Mouse (Mus musculus) liver, embryonic 11.5 days (tissue): ENCODE data around the gene Nek8. TPM values are rescaled to one million over a fixed set of nuclear protein-coding genes. Genes with fewer than 3 reads are reported as not detected.
"Not testable (repeated sequence)": the region's sequence is repeated elsewhere in the genome, so short reads cannot be mapped to it uniquely, and the experiment has no call there.

Experiments
- ATAC-seq: fragments of 200-750 bp; cut with Nextera tagmentation; replicated peaks from 2 replicates; pipeline ENCODE4 v1.8.0; 2017; ENCODE audit warnings: moderate number of reproducible peaks, mild to moderate bottlenecking, moderate TSS enrichment, moderate library complexity; ENCODE audit not compliant: low FRiP score
- DNase-seq: peaks from one replicate; pipeline ENCODE4 v3.0.0-alpha.2; 2017; ENCODE audit warnings: low spot score
- H3K27ac ChIP-seq: fragments of 300-500 bp; sonication (generic); 2 replicates; pipeline ENCODE4 v1.5.1; 2014; ENCODE audit warnings: mild to moderate bottlenecking, low read depth, low read length, control low read depth
- H3K27me3 ChIP-seq: fragments of 300-500 bp; sonication (generic); replicated peaks from 2 replicates; pipeline ENCODE4 v1.6.1; 2014; ENCODE audit warnings: low read length, mixed read lengths; ENCODE audit not compliant: control insufficient read depth, insufficient read depth
- H3K36me3 ChIP-seq: fragments of 300-500 bp; sonication (generic); 2 replicates; pipeline ENCODE4 v1.6.1; 2014; ENCODE audit warnings: mild to moderate bottlenecking, low read length, moderate library complexity, mixed read lengths; ENCODE audit not compliant: control insufficient read depth, insufficient read depth
- H3K4me1 ChIP-seq: fragments of 300-500 bp; sonication (generic); replicated peaks from 2 replicates; pipeline ENCODE4 v1.6.1; 2014; ENCODE audit warnings: low read length, mixed read lengths; ENCODE audit not compliant: control insufficient read depth, insufficient read depth
- H3K4me2 ChIP-seq: fragments of 300-500 bp; sonication (generic); 2 replicates; pipeline ENCODE4 v1.6.1; 2014; ENCODE audit warnings: mild to moderate bottlenecking, control low read depth, moderate library complexity
- H3K4me3 ChIP-seq: fragments of 300-500 bp; sonication (generic); 2 replicates; pipeline ENCODE4 v1.5.1; 2014; ENCODE audit warnings: low read depth, low read length, control low read depth
- H3K9ac ChIP-seq: fragments of 300-500 bp; sonication (generic); 2 replicates; pipeline ENCODE4 v1.6.1; 2014; ENCODE audit warnings: low read depth, low read length, control low read depth
- H3K9me3 ChIP-seq: fragments of 300-500 bp; sonication (generic); 2 replicates; pipeline ENCODE4 v1.6.1; 2016; ENCODE audit warnings: low read length, inconsistent platforms, mixed read lengths; ENCODE audit not compliant: control insufficient read depth
- WGBS: fragments of 180-500 bp; shearing (Covaris S2); extraction: QIAGEN DNeasy Blood & Tissue Kit; methylation state at CpG from one replicate; pipeline ENCODE4 v1.1.7; 2014; 5-methylcytosine and 5-hydroxymethylcytosine counted together
- polyA plus RNA-seq: library from polyadenylated mRNA; unstranded; fragments of >200 nt; fragmentation: Nextera tagmentation; extraction: Ambion mirVana; gene quantifications from 2 replicates; pipeline ENCODE4 v1.2.1, GENCODE M21; 2014

Nek8 gene
- polyA plus RNA-seq, 1 experiment from 2014 or later = 14.3 TPM

DNA sequence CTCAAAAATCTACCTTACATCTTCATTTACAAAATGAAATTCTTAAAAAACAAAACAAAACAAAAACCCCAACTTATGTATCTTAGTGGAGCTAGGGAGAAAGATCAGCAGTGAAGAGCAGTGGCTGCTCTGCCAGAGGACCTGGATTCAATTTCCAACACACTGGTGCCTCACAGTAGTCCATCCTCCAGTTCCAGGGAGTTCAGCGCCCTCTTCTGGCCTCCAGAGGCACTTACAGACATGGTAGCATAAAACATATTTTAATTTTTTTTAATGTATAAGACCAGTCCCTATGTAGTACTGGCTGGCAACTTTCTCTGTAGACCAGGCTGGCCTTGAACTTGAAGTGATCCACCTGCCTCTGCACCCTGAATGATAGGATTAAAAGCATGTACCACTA, 25.3 kb downstream of the Nek8 start:
- Histone ChIP-seq H3K9ac (no peak overlapping the region), H3K27me3 (no peaks in the 10 kb centered on the region), H3K4me3 (no peak overlapping the region), H3K4me1 (no peaks in the 10 kb centered on the region), H3K4me2 (no peak overlapping the region), H3K27ac (no peak overlapping the region), H3K36me3 (peaks cover 41% of the 10 kb centered on the region), H3K9me3 (no peaks in the 10 kb centered on the region)
- DNase-seq = no peak
- WGBS = 29% methylated on average over 1 of the region's 1 CpGs
- ATAC-seq = no peak

DNA sequence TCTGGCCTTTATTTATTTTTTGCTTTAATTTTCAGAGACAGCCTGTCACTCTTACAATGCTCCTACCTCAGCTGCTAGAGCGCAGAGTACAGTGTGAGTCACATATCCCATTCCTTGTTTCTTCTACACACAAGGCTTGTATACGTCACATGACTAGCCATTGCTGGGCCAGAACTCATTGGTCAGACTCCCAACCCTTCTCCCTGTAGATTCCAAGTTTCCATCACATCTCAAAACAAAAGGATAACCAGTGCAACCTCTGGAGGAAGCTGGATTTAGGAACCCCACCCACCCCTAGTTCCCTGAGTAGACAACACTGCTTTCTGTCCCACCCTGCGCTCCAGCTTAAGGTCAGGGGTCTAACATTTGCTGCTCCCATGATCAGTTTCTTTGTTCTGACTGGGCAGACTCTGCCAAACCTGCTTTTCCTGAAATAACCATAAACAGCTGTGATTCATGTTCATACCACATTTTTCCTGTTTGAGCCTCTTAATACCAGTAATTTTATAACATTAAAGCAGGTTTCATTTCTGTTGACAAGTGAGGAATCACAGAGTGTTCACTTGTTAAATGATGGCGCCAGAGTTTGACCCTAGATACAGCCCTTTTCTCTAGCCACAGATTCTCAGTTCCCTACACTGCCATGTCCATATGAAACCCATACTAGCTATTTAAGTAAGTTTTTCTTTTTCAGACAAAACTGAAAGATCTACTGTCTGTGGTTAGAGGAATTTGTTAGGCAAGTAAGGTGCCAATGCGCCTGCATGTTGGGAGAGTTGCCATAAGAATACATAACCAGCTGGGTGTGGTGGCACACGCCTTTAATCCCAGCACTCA, 29.6 kb downstream of the Nek8 start:
- Histone ChIP-seq H3K4me2 (no peak overlapping the region), H3K9me3 (no peaks in the 10 kb centered on the region), H3K4me3 (no peak overlapping the region), H3K27me3 (no peaks in the 10 kb centered on the region), H3K4me1 (no peaks in the 10 kb centered on the region), H3K36me3 (peaks cover 16% of the 10 kb centered on the region), H3K27ac (no peak overlapping the region), H3K9ac (no peak overlapping the region)
- ATAC-seq (no peak), DNase-seq (no peak)
- WGBS = 92% methylated on average over 6 of the region's 6 CpGs

DNA sequence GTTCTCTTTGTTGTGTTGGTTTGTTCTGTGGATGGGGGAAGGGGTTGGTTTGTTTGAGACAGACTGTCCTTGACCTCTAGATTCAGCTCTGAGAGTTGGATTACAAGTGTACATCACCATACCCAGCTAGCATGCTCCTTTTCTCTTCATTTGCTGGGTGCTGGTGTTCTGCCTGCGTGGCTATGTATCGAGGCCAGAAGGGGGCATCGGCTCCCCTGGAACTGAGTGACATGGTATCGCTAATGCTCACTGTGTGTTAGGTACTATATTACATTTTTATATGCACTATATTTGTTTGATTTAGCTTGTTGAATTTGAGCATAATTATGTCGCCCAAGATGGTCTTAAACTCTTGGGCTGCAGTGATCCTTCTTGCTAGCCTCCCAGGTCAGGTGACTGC, 30.3 kb downstream of the Nek8 start:
- H3K9ac ChIP-seq = no peak overlapping the region
- no peak overlapping the region for H3K27ac ChIP-seq
- peaks cover 15% of the 10 kb centered on the region for H3K36me3 ChIP-seq
- H3K9me3 ChIP-seq = no peaks in the 10 kb centered on the region
- WGBS = 83% methylated on average over 5 of the region's 5 CpGs
- no peak for ATAC-seq
- no peak for DNase-seq
- no peak overlapping the region for H3K4me2 ChIP-seq
- peaks cover 6% of the 10 kb centered on the region for H3K4me1 ChIP-seq
- H3K4me3 ChIP-seq = no peak overlapping the region
- H3K27me3 ChIP-seq = no peaks in the 10 kb centered on the region

DNA sequence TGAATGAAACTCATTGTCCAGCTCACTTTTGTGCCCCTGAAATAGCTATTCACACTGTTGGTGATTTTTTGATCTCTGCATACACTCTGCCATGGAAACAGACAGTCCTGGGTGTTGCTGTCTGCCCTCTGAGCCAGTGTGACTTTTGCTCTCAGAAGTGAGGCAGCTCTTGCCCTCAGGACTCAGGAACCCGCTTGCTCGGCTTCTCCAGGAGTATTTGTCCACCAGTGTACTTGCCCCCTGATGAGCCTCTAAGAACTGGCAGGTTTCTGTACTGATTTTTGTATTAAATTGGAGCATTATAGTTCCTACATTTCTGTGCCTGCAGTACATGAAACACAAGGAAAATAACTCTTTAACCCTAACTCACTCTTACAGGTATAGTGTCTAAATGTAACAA, 33.0 kb downstream of the Nek8 start:
- H3K36me3 ChIP-seq = peaks cover 5% of the 10 kb centered on the region; the same call in 1 of the 2 replicates
- H3K9ac ChIP-seq = no peak overlapping the region
- no peaks in the 10 kb centered on the region for H3K27me3 ChIP-seq
- no peaks in the 10 kb centered on the region for H3K9me3 ChIP-seq
- no peak for DNase-seq
- ATAC-seq = no peak
- peaks cover 18% of the 10 kb centered on the region for H3K4me1 ChIP-seq
- no peak overlapping the region for H3K4me2 ChIP-seq
- WGBS = 94% methylated on average over 2 of the region's 2 CpGs
- no peak overlapping the region for H3K4me3 ChIP-seq
- H3K27ac ChIP-seq = no peak overlapping the region

DNA sequence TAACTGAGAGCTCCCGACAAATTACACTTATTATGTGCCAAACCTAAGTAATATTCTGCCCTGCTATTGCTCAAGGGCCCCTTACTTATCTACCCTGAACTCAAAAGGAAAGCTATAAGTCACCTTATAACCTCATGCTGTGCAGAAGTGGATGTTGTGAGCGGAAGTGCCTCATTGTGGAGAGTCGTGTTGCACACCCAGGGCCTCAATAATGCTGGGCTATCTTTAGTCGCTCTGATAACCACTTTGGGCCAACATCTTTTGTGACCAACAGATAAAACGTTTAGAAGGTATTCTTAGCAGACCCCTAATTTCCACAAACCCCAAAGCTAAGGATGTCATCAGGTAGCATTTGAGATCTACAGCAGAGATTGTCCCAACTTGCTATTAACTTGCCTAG, 35.8 kb downstream of the Nek8 start:
- Histone ChIP-seq H3K27me3 (no peaks in the 10 kb centered on the region), H3K27ac (peak overlapping the region; percentile 13; the same call in 1 of the 2 replicates), H3K9me3 (no peaks in the 10 kb centered on the region), H3K36me3 (0 out of 2 replicates have a peak, but pooled peaks cover 2% of the 10 kb centered on the region), H3K9ac (no peak overlapping the region), H3K4me3 (no peak overlapping the region), H3K4me1 (peaks cover 29% of the 10 kb centered on the region), H3K4me2 (peak overlapping the region; percentile 16; the same call in 1 of the 2 replicates)
- peak; percentile 54; the same call in 1 of the 2 replicates for ATAC-seq
- 48% methylated on average over 5 of the region's 5 CpGs for WGBS
- no peak for DNase-seq

DNA sequence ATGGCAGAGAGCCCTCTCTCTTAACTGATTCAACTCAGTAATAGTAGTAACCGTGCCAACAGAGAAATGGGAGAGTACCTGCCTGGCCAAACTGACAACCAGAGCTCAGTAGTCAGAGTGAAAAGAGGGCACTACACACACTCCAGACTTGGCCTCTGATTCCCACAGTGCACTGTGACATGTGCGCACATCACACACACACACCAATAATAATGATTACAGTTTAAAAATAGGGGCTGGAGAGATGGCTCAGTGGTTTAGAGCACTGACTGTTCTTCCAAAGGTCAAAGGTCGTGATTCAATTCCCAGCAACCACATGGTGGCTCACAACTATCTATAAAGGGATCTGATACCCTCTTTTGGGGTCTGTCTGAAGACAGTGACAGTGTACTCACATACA, 38.5 kb downstream of the Nek8 start:
- DNase-seq = no peak
- Histone ChIP-seq H3K4me2 (no peak overlapping the region), H3K36me3 (no peaks in the 10 kb centered on the region), H3K4me3 (no peak overlapping the region), H3K27ac (no peak overlapping the region), H3K9me3 (no peaks in the 10 kb centered on the region), H3K27me3 (no peaks in the 10 kb centered on the region), H3K4me1 (peaks cover 44% of the 10 kb centered on the region), H3K9ac (no peak overlapping the region)
- no peak for ATAC-seq
- 85% methylated on average over 3 of the region's 3 CpGs for WGBS

DNA sequence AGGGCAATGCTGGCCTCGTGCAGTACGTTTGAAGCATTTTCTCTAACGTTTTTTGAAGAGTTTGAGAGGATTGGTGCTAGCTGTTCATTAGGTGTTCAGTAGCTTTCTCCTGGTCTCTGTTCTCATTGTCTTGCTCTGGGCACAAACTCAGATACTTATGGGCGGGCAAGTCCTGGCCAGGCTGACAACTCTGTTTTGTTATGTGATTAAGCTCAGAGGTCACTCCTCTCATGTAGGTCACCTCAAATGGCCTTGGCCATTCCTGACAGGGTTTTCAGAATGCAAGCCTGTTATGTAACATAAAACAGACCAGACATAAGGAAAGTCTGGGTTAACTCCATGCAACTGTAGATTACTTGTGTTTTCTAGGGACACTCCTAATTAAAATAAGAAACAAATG, 38.9 kb downstream of the Nek8 start:
- WGBS = 83% methylated on average over 4 of the region's 4 CpGs
- DNase-seq (no peak), ATAC-seq (no peak)
- Histone ChIP-seq H3K4me3 (no peak overlapping the region), H3K36me3 (no peaks in the 10 kb centered on the region), H3K4me2 (no peak overlapping the region), H3K9ac (no peak overlapping the region), H3K27ac (no peak overlapping the region), H3K27me3 (no peaks in the 10 kb centered on the region), H3K9me3 (no peaks in the 10 kb centered on the region), H3K4me1 (peaks cover 48% of the 10 kb centered on the region)

DNA sequence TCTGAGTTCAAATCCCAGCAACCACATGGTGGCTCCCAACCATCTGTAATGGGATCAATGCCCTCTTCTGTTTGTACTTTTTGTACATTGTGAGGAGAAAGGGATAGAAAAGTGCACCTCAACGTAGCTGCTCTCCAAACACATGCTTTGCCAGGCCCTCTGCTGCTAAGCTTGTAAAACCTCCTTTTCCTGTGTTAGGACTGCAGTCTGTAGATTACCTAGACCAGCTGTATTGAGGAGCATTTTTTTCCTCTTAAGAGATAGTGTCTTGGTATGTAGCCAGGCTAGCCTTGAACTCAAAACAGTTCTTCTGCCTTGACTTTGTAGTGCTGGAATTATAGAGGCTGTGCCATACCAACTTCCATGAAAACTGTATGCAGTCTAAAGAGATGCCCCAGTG, 40.3 kb downstream of the Nek8 start:
- no peak overlapping the region for H3K9ac ChIP-seq
- no peak overlapping the region for H3K4me2 ChIP-seq
- no peaks in the 10 kb centered on the region for H3K36me3 ChIP-seq
- H3K27ac ChIP-seq = no peak overlapping the region
- no peaks in the 10 kb centered on the region for H3K9me3 ChIP-seq
- no peak for ATAC-seq
- peaks cover 52% of the 10 kb centered on the region for H3K4me1 ChIP-seq
- no peaks in the 10 kb centered on the region for H3K27me3 ChIP-seq
- WGBS = 56% methylated on average over 1 of the region's 1 CpGs
- DNase-seq = no peak
- no peak overlapping the region for H3K4me3 ChIP-seq

DNA sequence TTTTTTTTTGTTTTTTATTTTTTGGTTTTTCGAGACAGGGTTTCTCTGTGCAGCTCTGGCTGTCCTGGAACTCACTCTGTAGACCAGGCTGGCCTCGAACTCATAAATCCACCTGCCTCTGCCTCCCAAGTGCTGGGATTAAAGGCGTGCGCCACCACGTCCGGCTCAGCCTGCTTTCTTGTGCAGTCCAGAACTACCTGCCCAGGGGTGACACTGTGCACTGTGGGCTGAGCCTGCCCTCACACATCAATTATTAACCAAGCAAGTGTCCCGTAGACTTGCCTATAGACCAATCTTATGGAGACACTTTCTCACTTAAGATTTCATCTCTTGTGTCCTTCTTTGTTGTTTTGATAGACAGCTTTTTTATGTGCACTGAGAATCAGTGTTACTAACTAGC, 41.2 kb downstream of the Nek8 start:
- H3K4me1 ChIP-seq = peaks cover 44% of the 10 kb centered on the region
- DNase-seq, H3K36me3 ChIP-seq, H3K27ac ChIP-seq, H3K9me3 ChIP-seq, H3K9ac ChIP-seq, H3K4me2 ChIP-seq, ATAC-seq, H3K27me3 ChIP-seq, H3K4me3 ChIP-seq: not testable (repeated sequence)
- 78% methylated on average over 7 of the region's 7 CpGs for WGBS
